Mouse (Mus musculus): Measurements from ENCODE around the gene Atp23. TPM values are rescaled to one million over a fixed set of nuclear protein-coding genes. Genes with fewer than 3 reads are reported as not detected.
"Not testable (repeated sequence)": the region's sequence is repeated elsewhere in the genome, so short reads cannot be mapped to it uniquely, and the experiment has no call there.

Atp23 gene
- total RNA-seq, 2 experiments from 2014 or later, result 8.9 to 9.5 TPM

GRCm38 (mm10) chr10:126833006-126833405, 68.1 kb downstream of the Atp23 start:
- intact Hi-C loops (cut with DNase I), result loop anchor here (1.0 kb wide), 1 partner anchor 36 kb away; no protein-coding TSS in a partner anchor
- DNase-seq (ENCODE audit: low spot score in 2 of 2), result no peak

GRCm38 (mm10) chr10:126831329-126831728, 69.8 kb downstream of the Atp23 start:
- intact Hi-C loops (cut with DNase I), result no loop called here
- no peak for DNase-seq (ENCODE audit: low spot score in 2 of 2)

- DNase-seq (ENCODE audit: low spot score in 2 of 2), result no peak
- intact Hi-C loops (cut with DNase I), result no loop called here
These were observed 72.5 kb downstream of the Atp23 start for GRCm38 (mm10) chr10:126828618-126829017.

GRCm38 (mm10) chr10:126827941-126828593, 73.1 kb downstream of the Atp23 start:
- DNase-seq (ENCODE audit: low spot score in 2 of 2), result no peak
- intact Hi-C loops (cut with DNase I), result no loop called here

GRCm38 (mm10) chr10:126826982-126827381, 74.2 kb downstream of the Atp23 start:
- intact Hi-C loops (cut with DNase I), result no loop called here
- no peak for DNase-seq (ENCODE audit: low spot score in 2 of 2)

GRCm38 (mm10) chr10:126826216-126826615, 74.9 kb downstream of the Atp23 start:
- intact Hi-C loops (cut with DNase I); DNase-seq (ENCODE audit: low spot score in 2 of 2): not testable (repeated sequence)

GRCm38 (mm10) chr10:126822418-126822817, 78.7 kb downstream of the Atp23 start:
- intact Hi-C loops (cut with DNase I), result no loop called here
- no peak for DNase-seq (ENCODE audit: low spot score in 2 of 2)

Other genes with a start within 250 kb of the Atp23 start
- 10 to 100 TPM; 72.0 to 74.1 TPM for gene Ctdsp2, start 77.4 kb upstream of the Atp23 start, total RNA-seq (2021)
- under 1 TPM; 0.16 to 0.20 TPM for gene Avil, start 99.4 kb upstream of the Atp23 start, total RNA-seq (2021)
- 10 to 100 TPM; 21.7 to 28.8 TPM for gene Tsfm, start 129.5 kb upstream of the Atp23 start, total RNA-seq (2021)
- 10 to 100 TPM in 1 of 2 experiments, 1 to 10 TPM in 1; 9.2 to 10.6 TPM for gene Mettl1, start 140.1 kb upstream of the Atp23 start, total RNA-seq (2021)
- not detected for gene Eef1akmt3, start 140.2 kb upstream of the Atp23 start, total RNA-seq (2021)
- gene Cyp27b1, start 146.9 kb upstream of the Atp23 start, total RNA-seq (2021), result 1 to 10 TPM in 1 of 2 experiments, under 1 TPM in 1; 0.39 to 1.2 TPM
- 10 to 100 TPM; 21.5 to 24.9 TPM for gene March9, start 158.8 kb upstream of the Atp23 start, total RNA-seq (2021)
- 10 to 100 TPM; 76.9 to 88.1 TPM for gene Cdk4, start 162.2 kb upstream of the Atp23 start, total RNA-seq (2021)
- 10 to 100 TPM; 63.5 to 66.3 TPM for gene Tspan31, start 168.9 kb upstream of the Atp23 start, total RNA-seq (2021)
- gene Agap2, start 173.9 kb upstream of the Atp23 start, total RNA-seq (2021), result 100 to 1,000 TPM; 680 to 686 TPM
- 100 to 1,000 TPM; 118 to 119 TPM for gene Os9, start 219.8 kb upstream of the Atp23 start, total RNA-seq (2021)

Measured in left cerebral cortex, postnatal 36 days (tissue).